Mouse (Mus musculus) embryonic facial prominence, embryonic 11.5 days (tissue): ENCODE data around the gene Zmiz1. TPM values are rescaled to one million over a fixed set of nuclear protein-coding genes. Genes with fewer than 3 reads are reported as not detected.

Experiments used
- ATAC-seq: fragments of 200-750 bp; cut with Nextera tagmentation; replicated peaks from 2 replicates; pipeline ENCODE4 v1.8.0; 2017; ENCODE audit warnings: low read depth; ENCODE audit not compliant: insufficient number of reproducible peaks, low FRiP score, low TSS enrichment
- DNase-seq: peaks from one replicate; pipeline ENCODE4 v3.0.0-alpha.2; 2015; ENCODE audit warnings: low spot score
- H3K27ac ChIP-seq: fragments of 300-500 bp; sonication (generic); replicated peaks from 2 replicates; pipeline ENCODE4 v1.5.1; 2014; ENCODE audit warnings: mild to moderate bottlenecking, low read depth, low read length, control low read depth
- H3K27me3 ChIP-seq: fragments of 300-500 bp; sonication (generic); 2 replicates; pipeline ENCODE4 v1.6.1; 2014; ENCODE audit warnings: mild to moderate bottlenecking, low read length, moderate library complexity, mixed read lengths; ENCODE audit not compliant: control insufficient read depth, insufficient read depth
- H3K36me3 ChIP-seq: fragments of 300-500 bp; sonication (generic); replicated peaks from 2 replicates; pipeline ENCODE4 v1.6.1; 2014; ENCODE audit warnings: low read depth, mild to moderate bottlenecking, low read length, moderate library complexity, mixed read lengths; ENCODE audit not compliant: control insufficient read depth, insufficient read depth
- H3K4me1 ChIP-seq: fragments of 300-500 bp; sonication (generic); 2 replicates; pipeline ENCODE4 v1.6.1; 2014; ENCODE audit warnings: low read length, mixed read lengths; ENCODE audit not compliant: control insufficient read depth, insufficient read depth
- H3K4me2 ChIP-seq: fragments of 300-500 bp; sonication (generic); 2 replicates; pipeline ENCODE4 v1.6.1; 2014; ENCODE audit warnings: low read depth, mild to moderate bottlenecking, control low read depth, low read length, moderate library complexity
- H3K4me3 ChIP-seq: fragments of 300-500 bp; sonication (generic); 2 replicates; pipeline ENCODE4 v1.5.1; 2014; ENCODE audit warnings: low read depth, low read length, control low read depth
- H3K9ac ChIP-seq: fragments of 300-500 bp; sonication (generic); replicated peaks from 2 replicates; pipeline ENCODE4 v1.6.1; 2014; ENCODE audit warnings: mild to moderate bottlenecking, control low read depth, low read length
- H3K9me3 ChIP-seq: fragments of 300-500 bp; sonication (generic); replicated peaks from 2 replicates; pipeline ENCODE4 v1.6.1; 2016; ENCODE audit warnings: mild to moderate bottlenecking, low read length, inconsistent platforms, mixed read lengths; ENCODE audit not compliant: control insufficient read depth
- WGBS: fragments of 180-500 bp; shearing (Covaris S2); extraction: QIAGEN DNeasy Blood & Tissue Kit; methylation state at CpG from one replicate; pipeline ENCODE4 v1.1.7; 2014; 5-methylcytosine and 5-hydroxymethylcytosine counted together
- polyA plus RNA-seq: library from polyadenylated mRNA; unstranded; fragments of >200 nt; fragmentation: Nextera tagmentation; extraction: Ambion mirVana; gene quantifications from 2 replicates; pipeline ENCODE4 v1.2.1, GENCODE M21; 2014

Gene Zmiz1
- polyA plus RNA-seq, 1 experiment from 2014 or later = 27.7 TPM

DNA sequence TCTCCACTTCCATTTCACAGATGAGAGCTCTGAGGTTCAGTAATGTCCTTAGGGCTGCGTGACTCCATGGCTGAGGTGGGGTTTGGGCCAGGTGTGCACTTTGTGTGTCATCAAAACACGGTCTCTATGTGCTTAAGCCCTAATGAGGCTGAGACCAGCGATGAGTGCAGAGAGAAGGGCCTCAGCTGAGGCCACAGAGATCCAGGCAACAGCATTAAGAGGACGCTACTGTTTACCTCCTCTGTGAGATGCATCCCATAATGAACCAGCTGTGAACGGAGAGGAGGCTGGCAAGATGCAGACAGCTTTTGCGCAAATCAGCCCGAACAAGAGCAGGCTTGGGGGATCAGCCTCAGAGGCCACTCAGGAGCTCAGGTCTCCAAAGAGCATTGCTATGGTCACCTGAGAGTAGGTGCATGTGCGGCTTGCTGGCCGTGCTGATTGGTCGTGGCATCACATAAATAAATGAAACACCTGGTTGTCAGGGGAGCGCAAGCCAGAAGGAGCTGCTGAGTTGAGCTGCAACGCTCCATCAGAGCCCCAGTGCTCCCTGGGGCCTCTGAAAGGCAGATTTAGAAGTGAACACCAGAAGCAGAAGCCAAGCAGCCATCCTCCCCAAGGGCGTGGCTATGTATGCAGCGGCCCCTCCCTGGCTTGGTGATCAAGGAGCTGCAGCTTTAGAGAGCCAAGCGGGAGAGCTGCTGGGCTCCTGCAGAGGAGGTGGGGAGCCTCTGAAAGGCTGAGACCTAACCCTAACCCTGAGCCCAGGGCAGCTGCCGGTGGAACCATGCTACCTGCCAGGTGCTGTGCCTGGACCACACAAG lies 115.3 kb downstream of the Zmiz1 start:
- no peak overlapping the region for H3K4me3 ChIP-seq
- H3K27me3 ChIP-seq = no peaks in the 10 kb centered on the region
- no peak overlapping the region; the same call in 1 of the 2 replicates for H3K9ac ChIP-seq
- H3K27ac ChIP-seq = no peak overlapping the region
- WGBS = 48% methylated on average over 16 of the region's 16 CpGs
- H3K4me1 ChIP-seq = peaks cover 3% of the 10 kb centered on the region; the same call in 1 of the 2 replicates
- ATAC-seq = no peak
- H3K4me2 ChIP-seq = no peak overlapping the region
- no peaks in the 10 kb centered on the region for H3K9me3 ChIP-seq
- DNase-seq = peak; percentile 26
- H3K36me3 ChIP-seq = peaks cover 12% of the 10 kb centered on the region

GRCm38 (mm10) chr14:25576642-25577041 lies 117.7 kb downstream of the Zmiz1 start:
- H3K4me1 ChIP-seq = peaks cover 3% of the 10 kb centered on the region; the same call in 1 of the 2 replicates
- no peaks in the 10 kb centered on the region for H3K9me3 ChIP-seq
- no peak overlapping the region for H3K27ac ChIP-seq
- no peaks in the 10 kb centered on the region for H3K27me3 ChIP-seq
- ATAC-seq (no peak), DNase-seq (no peak)
- H3K4me3 ChIP-seq = no peak overlapping the region
- 80% methylated on average over 3 of the region's 3 CpGs for WGBS
- H3K4me2 ChIP-seq = no peak overlapping the region
- no peak overlapping the region for H3K9ac ChIP-seq
- H3K36me3 ChIP-seq = peaks cover 15% of the 10 kb centered on the region

- H3K27me3 ChIP-seq = no peaks in the 10 kb centered on the region
- H3K9ac ChIP-seq = no peak overlapping the region
- H3K27ac ChIP-seq = no peak overlapping the region
- H3K4me1 ChIP-seq = peaks cover 3% of the 10 kb centered on the region; the same call in 1 of the 2 replicates
- 44% methylated on average over 3 of the region's 3 CpGs for WGBS
- ATAC-seq (no peak), DNase-seq (no peak)
- no peaks in the 10 kb centered on the region for H3K9me3 ChIP-seq
- no peak overlapping the region for H3K4me2 ChIP-seq
- peaks cover 9% of the 10 kb centered on the region for H3K36me3 ChIP-seq
- H3K4me3 ChIP-seq = no peak overlapping the region
Observed at GRCm38 (mm10) chr14:25577431-25577830, 118.4 kb downstream of the Zmiz1 start.

GRCm38 (mm10) chr14:25579597-25579996 lies 120.6 kb downstream of the Zmiz1 start:
- Histone ChIP-seq H3K27me3 (no peaks in the 10 kb centered on the region), H3K9ac (no peak overlapping the region), H3K4me1 (no peaks in the 10 kb centered on the region; the same call in 1 of the 2 replicates), H3K4me2 (no peak overlapping the region), H3K4me3 (no peak overlapping the region), H3K9me3 (no peaks in the 10 kb centered on the region), H3K27ac (no peak overlapping the region), H3K36me3 (peaks cover 8% of the 10 kb centered on the region)
- ATAC-seq (no peak), DNase-seq (no peak)
- WGBS = 81% methylated on average over 7 of the region's 7 CpGs

GRCm38 (mm10) chr14:25580397-25580796 lies 121.4 kb downstream of the Zmiz1 start:
- H3K4me2 ChIP-seq = no peak overlapping the region
- no peaks in the 10 kb centered on the region for H3K4me1 ChIP-seq
- ATAC-seq = no peak
- no peak overlapping the region for H3K9ac ChIP-seq
- H3K27me3 ChIP-seq = no peaks in the 10 kb centered on the region
- DNase-seq = no peak
- no peak overlapping the region for H3K4me3 ChIP-seq
- no peaks in the 10 kb centered on the region for H3K9me3 ChIP-seq
- H3K27ac ChIP-seq = no peak overlapping the region
- H3K36me3 ChIP-seq = peaks cover 8% of the 10 kb centered on the region
- WGBS = 44% methylated on average over 1 of the region's 1 CpGs

- peaks cover 5% of the 10 kb centered on the region for H3K36me3 ChIP-seq
- no peak overlapping the region for H3K27ac ChIP-seq
- H3K4me1 ChIP-seq = peaks cover 11% of the 10 kb centered on the region
- no peak for ATAC-seq
- no peak overlapping the region for H3K4me3 ChIP-seq
- H3K9ac ChIP-seq = no peak overlapping the region
- WGBS = 94% methylated on average over 6 of the region's 6 CpGs
- DNase-seq = no peak
- H3K9me3 ChIP-seq = no peaks in the 10 kb centered on the region
- H3K27me3 ChIP-seq = no peaks in the 10 kb centered on the region
- no peak overlapping the region for H3K4me2 ChIP-seq
Observed at GRCm38 (mm10) chr14:25582603-25583002, 123.6 kb downstream of the Zmiz1 start.

DNA sequence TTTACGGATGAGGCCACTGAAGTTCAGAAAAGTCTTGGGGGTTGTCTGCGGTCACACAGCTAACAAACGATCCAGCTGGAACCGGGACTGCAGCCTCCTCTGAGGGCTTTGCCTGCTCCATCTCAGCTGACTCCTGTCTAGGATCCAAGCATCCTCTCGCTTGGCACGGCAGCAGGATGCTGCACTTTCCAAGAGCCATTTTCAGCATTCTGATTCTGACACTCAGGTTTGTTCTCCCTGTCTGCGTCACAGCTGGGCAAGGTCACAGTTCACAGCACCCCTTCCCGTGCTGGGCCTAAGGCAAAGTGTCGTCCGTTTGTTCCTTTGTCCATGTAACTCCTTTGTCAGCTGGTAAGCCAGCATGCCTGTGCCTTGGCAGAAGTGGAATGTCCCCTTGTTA lies 124.9 kb downstream of the Zmiz1 start:
- H3K9me3 ChIP-seq = no peaks in the 10 kb centered on the region
- DNase-seq (no peak), ATAC-seq (no peak)
- no peak overlapping the region for H3K4me2 ChIP-seq
- 72% methylated on average over 10 of the region's 10 CpGs for WGBS
- no peak overlapping the region for H3K9ac ChIP-seq
- H3K27me3 ChIP-seq = no peaks in the 10 kb centered on the region
- H3K36me3 ChIP-seq = peaks cover 5% of the 10 kb centered on the region
- peaks cover 16% of the 10 kb centered on the region for H3K4me1 ChIP-seq
- H3K4me3 ChIP-seq = no peak overlapping the region
- H3K27ac ChIP-seq = 0 out of 2 replicates have a peak overlapping the region, but pooled peaks have one; percentile 28

GRCm38 (mm10) chr14:25585545-25586301 lies 126.7 kb downstream of the Zmiz1 start:
- DNase-seq (peak; percentile 89), ATAC-seq (peak; percentile 74)
- Histone ChIP-seq H3K4me2 (no peak overlapping the region), H3K9me3 (no peaks in the 10 kb centered on the region), H3K27ac (peak overlapping the region; percentile 91), H3K4me3 (no peak overlapping the region), H3K9ac (peak overlapping the region; percentile 63), H3K4me1 (peaks cover 23% of the 10 kb centered on the region), H3K27me3 (no peaks in the 10 kb centered on the region), H3K36me3 (peaks cover 2% of the 10 kb centered on the region)
- 24% methylated on average over 20 of the region's 21 CpGs for WGBS
